Mouse (Mus musculus) B cell, adult (primary cell): ENCODE data around the gene P4ha2. TPM values are rescaled to one million over a fixed set of nuclear protein-coding genes. Genes with fewer than 3 reads are reported as not detected.

Source experiments
- total RNA-seq: library from RNA; stranded (reverse); gene quantifications from 4 replicates; pipeline ENCODE4 v1.2.4, GENCODE M21; 2023; ENCODE audit not compliant: inconsistent age

The P4ha2 gene
- total RNA-seq: not detected in 4 replicates

GRCm38 (mm10) chr11:54100045-54100691, at the start of gene P4ha2:
P4ha2 (plus strand) TSS chr11:54100095.

GRCm38 (mm10) chr11:54068520-54069371, 31.1 kb upstream of the P4ha2 start, which contains the start of gene Pdlim4:
Pdlim4 (minus strand) TSS chr11:54069014.

Other genes with a start within 250 kb of the P4ha2 start
- gene Gm12216, start 240.8 kb upstream of the P4ha2 start, total RNA-seq: 4.3 to 6.7 TPM (median 5.4 TPM) in 4 replicates
- gene Slc22a5, start 208.4 kb upstream of the P4ha2 start, total RNA-seq: 12.9 to 14.9 TPM (median 14.5 TPM) in 4 replicates
- 0.69 to 1.2 TPM (median 1.1 TPM) in 4 replicates for gene Slc22a21, start 119.8 kb upstream of the P4ha2 start, total RNA-seq
- 0.30 TPM in 1 of 4 replicates, not detected in the others for gene Slc22a4, start 72.0 kb upstream of the P4ha2 start, total RNA-seq
- gene Pdlim4, start 31.1 kb upstream of the P4ha2 start, total RNA-seq: 0.57 TPM in 1 of 4 replicates, not detected in the others
- gene Csf2, start 149.6 kb downstream of the P4ha2 start, total RNA-seq: not detected in 4 replicates
- gene Il3, start 167.2 kb downstream of the P4ha2 start, total RNA-seq: not detected in 4 replicates
- not detected in 4 replicates for gene Acsl6, start 203.7 kb downstream of the P4ha2 start, total RNA-seq